Mouse (Mus musculus) activated CD4-positive, CD25-positive, alpha-beta regulatory T cell, adult 4 months (primary cell): ENCODE data around the gene Il1a. TPM values are rescaled to one million over a fixed set of nuclear protein-coding genes. Genes with fewer than 3 reads are reported as not detected.

Experiments
- ATAC-seq: one replicate; pipeline ENCODE4 v1.8.0; 2017
- polyA plus RNA-seq, 2 experiments: library from polyadenylated mRNA; unstranded; fragments of 100-300 nt; shearing (Covaris generic); gene quantifications; one replicate each; pipeline ENCODE4 v1.2.1; 2017

The Il1a gene
- under 1 TPM; 0.20 to 0.33 TPM for polyA plus RNA-seq

DNA sequence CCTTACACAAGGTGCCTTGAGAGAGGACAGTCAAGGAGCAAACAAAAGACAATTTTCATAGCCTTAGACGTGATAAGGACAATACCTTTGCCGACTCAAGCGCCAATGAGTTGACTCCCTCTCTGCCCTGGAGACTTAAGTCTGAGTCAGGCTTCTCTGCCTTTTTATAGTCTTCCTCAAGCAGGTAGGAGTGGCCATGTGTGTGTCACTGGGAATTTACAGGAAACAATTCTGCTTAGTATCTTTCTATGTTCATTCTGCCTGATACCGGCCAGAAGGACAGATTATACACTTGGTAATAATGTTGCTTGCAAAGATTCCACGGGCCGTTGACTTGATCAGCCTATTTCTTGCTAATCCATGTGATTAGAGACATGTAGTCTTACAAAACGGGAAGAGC lies at the start of gene Il1a:
Gene Il1a, minus strand, starts transcription at position 137 of the 400 bp plus-strand sequence.
- ATAC-seq, result no peak

DNA sequence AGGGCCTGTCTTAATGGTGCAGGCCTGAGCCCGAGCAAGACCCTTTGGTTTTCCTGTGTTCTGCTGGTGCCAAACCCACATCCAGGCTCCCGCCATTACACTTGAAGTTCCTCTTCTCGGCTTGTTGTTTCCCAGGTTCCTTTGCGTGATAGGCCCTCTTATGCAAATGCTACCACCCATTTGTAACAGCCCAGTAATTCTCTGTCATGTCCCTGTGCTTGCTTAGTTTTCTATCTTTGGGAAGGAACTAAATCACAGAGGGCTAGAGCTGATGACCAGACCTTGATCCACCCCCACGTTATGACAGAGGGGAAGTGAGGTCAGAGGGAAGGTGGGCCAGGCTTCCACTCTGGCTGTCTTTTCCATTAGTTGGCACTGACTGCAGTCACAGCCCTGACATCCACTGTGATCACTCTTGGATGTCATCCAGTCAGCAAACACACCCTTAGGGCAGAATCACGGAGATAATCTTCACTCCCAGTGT lies 28.4 kb upstream of the Il1a start:
- no peak for ATAC-seq

DNA sequence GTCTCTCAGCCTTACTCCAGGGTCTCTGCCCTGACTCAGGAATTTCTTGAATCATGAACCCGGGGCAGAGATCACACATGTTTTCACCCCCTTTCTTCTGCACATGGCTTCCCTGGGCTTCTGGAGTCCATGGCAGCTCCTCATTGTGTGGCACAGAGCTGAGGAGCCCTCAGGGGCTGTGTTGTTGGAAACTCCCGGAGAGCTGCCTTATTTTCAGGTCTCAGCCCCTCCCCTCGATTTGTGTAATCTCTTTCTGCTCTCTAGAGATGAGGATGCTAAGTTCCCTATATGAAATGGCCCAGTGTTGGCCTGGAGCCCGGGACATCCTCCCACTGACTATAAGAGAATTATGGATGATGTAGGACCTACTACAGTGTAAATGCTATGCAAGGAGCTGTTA lies 23.7 kb upstream of the Il1a start:
- ATAC-seq, result no peak

DNA sequence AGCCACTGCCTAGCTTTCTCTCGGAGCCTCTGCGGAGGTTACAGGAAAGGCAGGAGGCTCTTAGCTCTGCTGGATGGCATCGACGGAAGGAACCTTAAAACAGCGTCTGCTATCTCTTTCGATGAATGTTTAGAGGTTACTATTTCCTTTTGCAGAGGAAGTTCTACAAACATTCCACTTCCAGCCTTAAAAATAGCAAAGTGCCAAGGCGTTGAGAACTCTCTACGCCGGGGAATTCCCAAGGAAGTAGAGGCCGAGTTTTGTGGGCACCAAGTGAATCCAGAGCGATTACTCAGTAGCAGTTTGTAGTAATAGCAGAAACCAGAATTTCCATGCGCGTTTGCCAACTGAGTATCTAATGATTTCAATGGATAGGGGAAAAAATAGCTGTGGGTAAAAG lies 20.8 kb upstream of the Il1a start:
- no peak for ATAC-seq

DNA sequence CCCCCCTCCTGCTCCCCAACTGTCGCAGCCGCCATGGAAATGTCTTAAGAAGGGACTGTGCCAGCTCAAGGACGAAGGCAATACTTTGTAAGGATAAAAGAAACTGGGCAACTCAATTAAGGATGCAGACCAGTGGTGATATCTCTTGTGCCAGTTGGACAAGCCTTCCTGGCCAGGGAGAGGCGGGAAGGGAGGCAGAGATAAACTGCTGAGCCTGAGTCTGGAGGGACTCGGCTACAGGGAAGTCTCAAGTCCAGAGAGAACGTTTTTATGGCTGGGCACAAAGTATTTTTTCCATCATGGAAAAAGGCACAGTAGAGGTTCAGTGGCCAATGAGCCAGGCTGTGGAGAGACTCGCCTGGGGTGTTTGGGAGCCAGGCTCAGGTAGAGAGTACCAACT lies 20.3 kb upstream of the Il1a start:
- ATAC-seq, result no peak

DNA sequence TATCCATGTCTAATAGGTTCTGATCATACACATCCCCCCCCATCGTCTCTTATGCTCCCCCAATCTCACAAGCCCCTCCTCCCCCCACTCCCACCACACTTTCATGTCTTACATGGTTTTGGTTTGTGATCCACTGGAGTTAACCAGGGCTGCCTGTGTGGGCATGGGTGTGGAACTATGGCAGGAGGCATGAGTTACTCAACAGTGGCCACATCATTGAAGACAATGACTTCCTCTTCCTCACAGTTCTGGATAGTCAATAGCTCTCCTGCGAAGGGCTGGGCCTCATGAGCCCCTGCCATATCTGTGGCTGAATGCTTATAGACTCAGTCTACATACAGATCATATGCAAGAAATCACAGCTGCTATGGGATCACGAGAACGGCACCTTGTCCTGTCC lies 18.5 kb upstream of the Il1a start:
- ATAC-seq, result no peak

DNA sequence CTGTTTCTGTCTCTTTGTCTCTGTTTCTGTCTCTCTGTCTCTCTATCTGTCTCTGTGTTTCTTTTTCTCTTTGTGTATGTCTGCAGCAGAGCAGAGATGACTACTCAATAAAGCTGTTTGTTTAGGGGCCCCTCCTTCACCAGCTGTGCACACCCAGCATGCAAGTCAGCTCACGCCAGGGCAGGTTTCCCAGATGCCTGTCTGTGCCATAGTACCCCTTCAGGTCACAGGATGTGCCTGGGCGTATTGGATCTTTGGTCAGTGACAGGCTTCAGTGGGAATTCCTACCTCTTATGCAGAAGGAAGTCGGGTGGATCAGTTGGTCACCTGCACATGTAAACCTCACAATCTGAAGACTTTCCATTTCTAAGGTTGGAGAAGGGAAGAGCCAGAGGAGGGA lies 14.4 kb upstream of the Il1a start:
- no peak for ATAC-seq

DNA sequence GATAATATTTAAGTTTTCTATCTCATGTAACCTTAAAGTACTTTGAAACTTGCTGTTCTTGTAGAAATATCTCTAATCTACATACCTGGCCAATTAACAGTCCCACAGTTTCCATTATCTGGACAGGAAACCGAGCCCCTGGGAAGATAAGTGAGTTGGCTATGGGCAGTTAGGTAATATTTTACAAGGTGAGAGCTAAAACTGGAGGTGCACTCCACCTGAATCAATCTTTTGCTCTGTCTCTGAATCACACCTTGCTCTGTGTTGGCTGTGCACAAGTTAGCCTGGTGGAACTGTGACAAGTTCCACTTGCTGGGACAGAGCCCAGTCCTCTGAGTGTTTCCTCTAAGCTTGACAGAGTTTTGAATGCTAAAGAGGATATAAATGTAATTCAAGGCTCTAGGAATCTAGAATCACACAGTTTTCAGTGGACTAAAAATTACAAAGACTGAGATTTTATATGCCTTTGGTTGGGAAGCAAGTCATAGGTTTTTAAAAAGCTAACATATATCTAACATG lies 12.4 kb upstream of the Il1a start:
- no peak for ATAC-seq

DNA sequence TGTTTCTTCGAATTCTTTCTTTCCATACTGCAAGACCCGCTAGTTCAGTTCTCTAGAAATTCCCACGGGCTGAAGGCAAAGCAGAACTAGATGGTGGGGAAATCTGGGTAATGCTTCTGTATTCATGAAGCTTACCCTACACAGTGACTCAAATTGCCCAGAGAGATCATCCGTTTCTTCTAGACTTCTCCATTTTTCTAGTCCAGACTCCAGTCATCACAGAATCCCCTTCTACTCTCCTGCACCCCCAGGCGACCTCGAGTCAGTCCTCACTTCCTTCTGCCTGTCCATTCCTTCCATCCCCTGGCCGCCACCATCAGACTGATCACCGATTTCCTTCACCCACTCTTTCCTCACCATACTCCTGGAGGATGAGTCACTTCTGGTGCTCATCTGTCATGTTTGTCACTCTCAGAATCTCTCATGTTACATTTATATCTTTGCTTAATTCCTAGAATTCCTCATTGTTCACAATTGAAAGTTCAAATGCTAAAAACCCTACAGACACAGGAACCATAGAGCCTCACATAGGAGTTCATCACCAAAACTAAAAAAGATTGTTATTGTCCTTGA lies 10.3 kb upstream of the Il1a start:
- ATAC-seq, result no peak

DNA sequence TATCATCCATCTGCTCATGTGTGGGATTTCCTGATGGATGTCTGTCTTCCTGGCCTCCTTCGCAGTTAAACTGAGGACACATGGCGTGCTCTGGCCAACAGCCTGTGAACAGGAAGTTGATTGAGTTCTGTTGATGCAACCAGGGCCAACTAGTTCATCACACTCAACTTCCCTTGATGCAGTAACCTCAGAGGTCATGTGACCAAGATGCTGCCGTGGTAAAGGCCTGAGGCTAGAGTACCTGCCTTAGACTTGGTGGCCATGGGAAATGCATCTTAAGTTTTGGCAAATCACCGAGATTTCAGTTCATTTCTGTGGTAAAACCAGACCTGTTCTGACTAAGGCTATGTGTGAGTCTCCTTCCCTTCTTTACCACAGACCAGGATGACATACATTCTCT lies 6.1 kb upstream of the Il1a start:
- peak; percentile 43 for ATAC-seq

DNA sequence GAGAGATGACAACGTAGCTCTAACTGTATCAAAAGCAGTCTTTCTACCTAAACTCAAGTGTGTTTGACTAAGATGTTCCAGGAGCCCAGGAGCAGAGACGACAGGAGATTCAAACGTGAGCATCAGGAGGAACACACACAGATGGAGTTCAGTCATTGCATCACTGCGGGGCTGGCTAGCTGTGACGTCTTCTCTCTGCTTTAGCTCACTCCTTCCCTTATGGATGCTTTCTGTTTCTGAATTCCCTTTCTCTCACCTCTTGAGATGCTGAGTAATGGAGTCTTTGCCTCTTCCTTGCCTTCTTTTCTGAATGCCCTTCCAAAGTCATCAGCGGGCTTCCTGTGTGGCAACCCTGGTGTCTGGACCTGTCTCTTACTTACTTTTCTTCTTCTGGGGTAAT lies 5.1 kb upstream of the Il1a start:
- no peak for ATAC-seq

DNA sequence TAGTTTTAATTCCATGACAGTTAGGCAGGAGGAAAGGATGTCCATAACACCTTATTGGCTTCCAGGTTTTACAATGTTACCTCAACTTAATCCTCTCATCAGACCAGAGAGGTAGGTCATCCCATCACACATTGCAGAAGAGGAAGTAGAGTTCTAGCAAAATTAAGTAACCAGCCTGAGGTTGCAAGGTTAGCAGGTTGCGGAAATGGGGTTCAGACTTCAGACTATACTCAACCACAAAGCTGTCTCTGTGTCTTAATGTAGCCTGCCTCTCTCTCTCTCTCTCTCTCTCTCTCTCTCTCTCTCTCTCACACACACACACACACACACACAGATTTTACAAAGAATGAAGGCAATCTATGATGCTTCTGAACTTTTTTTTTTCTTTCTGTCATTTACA lies 4.2 kb upstream of the Il1a start:
- peak; percentile 72 for ATAC-seq

DNA sequence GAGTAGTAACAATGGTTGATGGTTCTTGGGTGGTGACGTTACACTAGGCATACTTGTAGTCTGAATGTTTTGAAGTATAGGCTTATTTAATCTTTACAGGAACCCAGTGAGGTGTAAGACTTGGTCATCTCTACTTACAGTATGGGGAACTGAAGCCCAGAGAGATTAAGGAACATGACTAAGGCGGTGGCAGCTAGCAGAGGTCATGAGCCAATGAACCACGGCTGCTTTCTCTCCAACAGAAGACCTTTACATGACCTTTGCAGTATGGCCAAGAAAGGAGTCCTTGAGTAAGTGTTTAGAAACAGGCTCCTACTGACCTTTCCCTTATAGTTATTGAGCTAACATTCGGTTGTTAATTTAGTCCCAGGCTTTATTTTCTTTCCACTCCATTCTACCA lies 3.8 kb downstream of the Il1a start:
- no peak for ATAC-seq

DNA sequence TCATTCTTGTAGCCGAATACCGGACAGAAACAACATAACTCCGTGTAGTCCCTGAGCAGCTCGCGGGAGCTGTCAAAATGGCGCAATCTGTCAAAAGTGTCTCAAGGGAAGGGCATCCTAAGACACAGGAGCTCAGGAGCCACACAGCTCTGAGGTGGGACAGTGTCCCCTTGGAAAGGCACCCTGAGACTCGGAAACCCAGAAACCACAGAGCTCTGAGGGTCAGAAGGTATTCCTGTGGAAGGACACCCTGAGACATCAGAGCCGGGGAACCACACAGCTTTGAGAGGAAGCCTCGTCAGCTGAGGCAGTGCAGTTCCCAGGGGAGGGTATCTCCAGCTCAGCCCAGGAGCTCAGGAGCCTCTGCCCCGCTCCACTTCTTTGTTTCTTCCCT lies 12.2 kb downstream of the Il1a start:
- peak; percentile 17 for ATAC-seq

DNA sequence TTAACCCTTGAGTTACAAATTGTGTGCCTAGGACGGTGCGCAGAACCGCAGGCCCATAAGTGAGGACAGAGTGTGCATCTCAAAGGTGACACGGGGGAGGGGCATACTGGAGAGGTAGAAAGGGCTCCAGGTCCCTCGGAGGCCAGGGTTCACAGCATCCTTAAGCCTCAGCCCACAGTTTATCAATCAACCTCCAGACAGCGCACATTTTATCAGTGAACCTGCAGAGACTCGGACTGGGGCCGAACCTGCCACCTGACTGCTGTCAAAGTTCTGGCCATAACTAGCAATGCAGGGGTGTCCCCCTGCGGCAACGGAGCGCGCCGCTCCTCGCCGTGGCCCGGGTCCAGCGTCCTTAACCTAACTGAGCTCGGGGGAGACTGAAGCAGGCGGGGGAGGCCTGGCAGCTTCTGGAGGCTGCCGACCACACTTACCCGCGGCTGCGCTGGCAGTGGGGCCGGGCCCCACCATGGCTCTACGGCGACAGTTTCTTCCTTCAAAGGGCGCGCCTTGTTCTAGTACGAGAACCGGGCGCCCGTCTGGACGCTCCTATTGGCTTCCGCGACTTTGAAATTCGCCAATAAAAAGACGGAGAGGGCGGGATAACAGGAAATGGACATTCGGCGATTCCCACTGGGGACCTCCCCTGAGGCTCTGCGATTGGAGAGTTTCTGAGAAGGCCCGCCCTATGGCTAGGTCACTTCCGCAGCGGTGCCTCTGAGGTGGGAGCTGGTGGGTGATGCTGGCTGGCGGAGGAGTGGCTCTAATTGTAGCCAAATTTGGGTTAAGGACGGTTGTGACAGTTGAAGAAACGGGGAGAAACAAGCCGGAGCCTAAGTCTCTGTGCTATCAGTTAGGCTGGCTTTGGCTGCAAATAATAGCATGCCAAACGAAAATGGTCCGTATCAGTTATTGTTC lies 12.8 kb downstream of the Il1a start, which contains the start of gene Ckap2l:
Gene Ckap2l, minus strand, starts transcription at position 542 of the 918 bp plus-strand sequence.
- peak; percentile 99 for ATAC-seq

DNA sequence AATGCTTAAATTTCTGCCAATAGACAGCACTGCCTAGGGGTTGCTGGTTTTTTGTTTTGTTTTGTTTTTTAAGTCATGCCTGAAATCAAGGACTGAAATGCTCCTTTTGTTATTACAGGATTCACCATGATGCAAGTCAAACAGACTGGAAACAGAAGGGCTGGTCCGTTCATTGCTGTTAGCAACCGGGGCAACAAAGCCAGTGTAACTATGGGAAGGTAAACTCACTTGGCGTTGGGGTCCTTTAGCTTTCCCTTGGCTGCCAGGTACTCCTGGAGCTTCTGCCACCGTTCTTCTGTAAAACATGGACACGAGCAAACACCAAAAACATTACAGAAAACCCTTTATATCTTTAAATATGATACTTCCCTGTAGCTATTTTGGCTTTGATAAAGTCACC lies 13.7 kb downstream of the Il1a start:
- ATAC-seq, result no peak

DNA sequence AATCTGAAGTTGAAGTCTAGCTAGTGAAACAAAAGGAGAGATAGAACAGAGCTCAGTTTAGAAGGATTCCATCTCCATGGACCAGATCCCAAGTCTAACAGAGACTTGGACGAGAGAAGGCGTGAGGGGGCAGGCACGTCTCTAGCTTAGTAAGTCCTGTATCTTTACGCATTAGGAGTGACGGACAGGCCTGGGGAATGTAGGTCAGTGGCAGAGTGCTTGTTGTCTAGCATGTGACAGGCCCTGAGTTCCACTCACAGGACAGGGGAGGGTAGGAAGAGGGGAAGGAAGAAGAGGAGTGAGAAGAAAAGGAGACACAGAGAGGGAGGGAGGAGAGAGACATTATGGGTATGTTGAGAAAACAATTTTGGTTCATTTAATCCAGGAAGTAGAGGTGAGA lies 14.7 kb downstream of the Il1a start:
- no peak for ATAC-seq

DNA sequence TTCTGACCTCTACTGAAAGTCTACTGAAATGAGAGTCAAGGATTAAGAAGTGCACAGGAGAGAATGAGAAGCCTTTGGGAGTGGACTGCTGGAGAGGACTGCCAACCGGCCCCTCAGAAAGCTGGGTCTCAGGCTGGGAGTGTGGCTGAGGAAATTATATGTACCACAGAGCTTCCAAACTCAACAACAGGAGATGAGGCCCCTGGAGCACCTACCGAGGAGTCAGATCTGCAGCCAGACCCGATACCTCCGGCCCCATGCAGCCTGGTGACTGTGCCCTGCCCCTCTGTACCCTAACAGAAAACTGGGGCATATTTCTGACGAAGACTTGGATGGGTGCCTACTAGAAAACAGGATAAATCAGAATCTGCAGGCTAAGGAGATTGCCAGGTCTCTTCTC lies 35.9 kb downstream of the Il1a start:
- no peak for ATAC-seq

DNA sequence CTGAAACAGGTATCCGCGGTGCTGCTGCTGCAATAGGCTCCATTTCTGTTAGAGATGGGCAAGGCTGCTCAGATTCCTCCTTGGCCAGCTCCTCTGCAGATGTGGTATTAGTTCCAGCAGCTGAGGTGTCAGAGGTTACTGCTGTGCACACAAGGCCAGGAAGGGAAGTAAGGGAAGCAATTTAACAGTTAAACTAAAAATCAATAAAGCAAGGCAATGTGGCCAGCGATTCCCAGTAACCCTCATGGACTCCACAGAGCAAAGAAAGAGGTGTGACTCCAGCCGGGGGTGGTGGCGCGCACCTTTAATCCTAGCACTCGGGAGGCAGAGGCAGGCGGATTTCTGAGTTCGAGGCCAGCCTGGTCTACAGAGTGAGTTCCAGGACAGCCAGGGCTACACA lies 39.2 kb downstream of the Il1a start:
- ATAC-seq, result no peak

DNA sequence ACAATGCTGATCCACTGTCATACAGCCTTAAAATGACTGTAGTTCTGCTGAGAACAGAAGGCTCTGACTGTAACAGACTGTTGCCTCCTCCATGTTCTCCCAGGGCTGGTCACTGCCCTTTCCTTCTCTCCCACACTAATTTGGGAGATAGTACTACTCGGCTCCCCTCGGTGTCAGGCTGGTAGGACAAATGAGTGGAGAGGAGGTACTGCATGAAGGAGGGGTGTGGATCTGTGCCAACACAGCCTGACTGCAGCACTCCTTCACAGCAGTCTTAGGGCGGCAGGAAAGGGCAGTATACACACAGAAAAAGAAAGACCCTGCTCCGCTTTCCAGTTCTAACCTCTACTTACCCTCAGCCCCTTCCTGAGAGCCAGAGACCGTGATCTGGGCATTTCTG lies 39.8 kb downstream of the Il1a start:
- no peak for ATAC-seq

DNA sequence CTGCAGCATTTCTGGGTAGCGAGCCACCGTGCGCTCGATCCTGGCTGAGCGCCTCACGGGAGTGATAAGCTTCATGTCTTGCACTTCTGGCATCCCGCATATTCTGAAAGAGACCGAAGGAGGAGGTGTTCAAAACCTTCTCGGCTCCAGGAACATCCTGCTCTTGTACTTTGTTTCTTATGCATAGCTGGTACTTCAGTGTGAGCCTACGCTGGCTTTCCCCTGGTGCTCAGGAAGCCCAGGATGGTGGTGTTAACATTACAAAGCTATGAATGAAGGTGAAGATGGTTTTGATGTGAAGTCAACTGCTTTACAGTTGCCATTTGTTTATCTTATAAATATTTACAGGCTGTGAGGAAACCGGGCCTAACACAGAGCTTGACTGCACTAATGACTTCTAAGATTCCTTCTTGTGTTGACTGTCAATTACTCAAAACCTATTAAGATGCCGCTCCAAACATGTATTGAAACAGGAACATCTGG lies 40.6 kb downstream of the Il1a start:
- ATAC-seq, result no peak

DNA sequence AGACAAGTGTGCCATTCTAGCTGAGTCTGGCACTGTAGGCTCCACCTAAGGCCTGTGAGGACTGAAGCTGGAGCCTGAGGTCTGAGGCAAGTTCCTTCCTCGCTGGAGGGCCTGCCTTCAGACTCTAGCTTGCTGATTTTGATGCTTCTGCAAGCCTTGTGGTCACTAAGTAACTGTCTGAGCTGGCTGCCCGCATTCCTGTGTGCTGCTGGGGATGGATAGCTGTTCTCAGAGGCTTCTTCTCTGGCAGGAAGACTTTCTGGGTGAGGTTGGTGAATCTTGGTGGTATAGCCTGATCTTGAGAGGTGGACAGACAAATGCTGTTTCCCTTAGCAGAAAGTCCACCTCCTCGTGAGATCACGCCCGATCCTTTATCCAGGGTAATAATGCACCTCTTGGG lies 42.0 kb downstream of the Il1a start:
- no peak for ATAC-seq

DNA sequence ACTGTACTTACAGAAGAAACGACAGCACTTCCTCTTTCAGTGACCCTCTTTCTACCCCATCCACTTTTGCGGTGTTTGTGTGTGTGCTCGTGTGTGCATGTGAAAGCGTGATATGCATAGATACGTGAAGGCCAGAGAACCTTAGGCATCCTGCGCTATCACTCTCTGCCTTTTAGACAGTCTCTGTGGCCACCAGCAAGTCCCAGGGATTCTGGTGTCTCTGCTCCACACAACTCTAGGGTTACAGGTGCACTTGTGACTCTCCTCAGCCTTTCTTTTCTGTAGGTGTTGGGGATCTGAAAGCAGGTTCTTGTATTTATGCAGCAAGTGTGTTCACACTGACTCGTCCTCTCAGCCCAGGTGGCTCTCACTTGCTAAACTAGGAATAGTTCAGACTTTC lies 44.5 kb downstream of the Il1a start:
- ATAC-seq, result no peak

DNA sequence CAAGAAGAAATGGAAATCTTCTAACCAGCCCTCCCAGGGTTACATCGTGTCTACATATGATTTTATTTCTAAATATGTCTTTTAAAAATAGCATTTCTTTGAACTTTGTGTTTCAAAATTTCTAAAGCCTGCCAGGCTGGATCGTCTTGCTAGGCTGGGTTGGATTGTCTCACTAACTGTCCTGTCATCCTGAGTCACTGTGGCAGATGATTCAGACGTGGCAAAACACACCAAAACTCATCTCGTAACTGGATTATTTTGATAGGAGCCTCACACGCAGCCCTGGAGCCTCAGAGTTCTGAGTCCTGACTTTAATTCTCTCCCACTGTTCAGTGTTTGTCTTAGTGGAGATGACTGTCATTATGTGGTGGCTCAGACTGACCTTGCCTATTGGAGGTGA lies 46.7 kb downstream of the Il1a start:
- no peak for ATAC-seq
